Mouse (Mus musculus): ENCODE data around the gene Rsph1. TPM values are rescaled to one million over a fixed set of nuclear protein-coding genes. Genes with fewer than 3 reads are reported as not detected.

Gene Rsph1
- total RNA-seq, 2 experiments from 2014 or later, result 0.79 to 1.7 TPM

DNA sequence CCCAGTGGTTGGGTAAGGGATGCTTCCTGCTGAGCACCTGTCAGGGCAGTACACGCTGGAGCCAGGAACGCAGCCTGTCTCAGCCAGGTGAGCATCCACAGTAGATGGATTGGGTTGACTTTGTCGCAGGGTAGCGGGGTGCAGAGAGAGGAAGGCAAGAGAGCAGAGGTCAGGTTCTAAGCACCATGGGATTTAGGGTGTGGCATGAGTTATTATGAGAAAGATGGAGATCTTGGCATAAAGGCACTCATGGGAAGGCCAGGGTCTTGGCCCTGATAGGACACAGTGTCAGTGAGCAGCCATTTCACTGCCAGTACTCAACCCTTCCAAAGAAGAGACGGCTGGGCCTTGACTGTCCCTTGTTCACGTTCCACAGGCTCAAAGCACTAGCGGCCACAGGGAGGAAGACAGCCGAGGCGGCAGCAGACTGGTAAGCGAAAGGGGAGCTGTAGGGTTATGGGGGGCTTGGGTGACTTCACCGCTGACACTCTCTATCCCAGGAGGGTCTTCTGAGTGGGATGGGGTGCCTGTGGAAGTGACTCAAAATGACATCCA lies 67.7 kb downstream of the Rsph1 start:
- DNase-seq, result no peak

GRCm38 (mm10) chr17:31208654-31209053 lies 68.5 kb downstream of the Rsph1 start:
- DNase-seq, result no peak

GRCm38 (mm10) chr17:31207771-31208334 lies 69.3 kb downstream of the Rsph1 start, which contains the start of gene Ubash3a:
Gene Ubash3a, plus strand, starts transcription at chr17:31207873.
- no peak for DNase-seq

Other genes with a start within 250 kb of the Rsph1 start
- 1 to 10 TPM; 7.9 to 8.9 TPM for gene Abcg1, start 219.7 kb downstream of the Rsph1 start, total RNA-seq (2021)
- gene Tff3, start 147.7 kb downstream of the Rsph1 start, total RNA-seq (2021), result not detected
- gene Tff2, start 133.1 kb downstream of the Rsph1 start, total RNA-seq (2021), result not detected
- gene Tff1, start 112.1 kb downstream of the Rsph1 start, total RNA-seq (2021), result not detected
- gene Tmprss3, start 78.4 kb downstream of the Rsph1 start, total RNA-seq (2021), result not detected
- under 1 TPM in 1 of 2 experiments, not detected in 1; 0.54 TPM for gene Ubash3a, start 69.5 kb downstream of the Rsph1 start, total RNA-seq (2021)
- gene Slc37a1, start 9.4 kb upstream of the Rsph1 start, total RNA-seq (2021), result 10 to 100 TPM in 1 of 2 experiments, 1 to 10 TPM in 1; 7.5 to 10.3 TPM
- 1 to 10 TPM; 3.4 to 3.8 TPM for gene Pde9a, start 108.8 kb upstream of the Rsph1 start, total RNA-seq (2021)
- gene Wdr4, start 242.6 kb upstream of the Rsph1 start, total RNA-seq (2021), result 1 to 10 TPM; 5.8 to 6.5 TPM
- gene Ndufv3, start 242.7 kb upstream of the Rsph1 start, total RNA-seq (2021), result 1,000 to 10,000 TPM; 1,409 to 1,497 TPM